Mouse (Mus musculus) layer of hippocampus, postnatal 10 days (tissue): ENCODE data around the gene Abcg2. TPM values are rescaled to one million over a fixed set of nuclear protein-coding genes. Genes with fewer than 3 reads are reported as not detected.
"Not testable (repeated sequence)": the region's sequence is repeated elsewhere in the genome, so short reads cannot be mapped to it uniquely, and the experiment has no call there.

Source experiments
- DNase-seq, 2 experiments: peaks; one replicate each; pipeline ENCODE4 v3.0.0; 2021; ENCODE audit warnings: low spot score in 2 of 2
- long read RNA-seq: library from polyadenylated mRNA; stranded (forward); transcript quantifications from one replicate; pipeline ENCODE4 v2.0.0, GENCODE M21; 2023
- total RNA-seq, 2 experiments: library from RNA; stranded (reverse); gene quantifications; 2 replicates each; pipeline ENCODE4 v1.2.3; 2021

The Abcg2 gene
- total RNA-seq = 10 to 100 TPM; 24.0 to 24.9 TPM
- long read RNA-seq, full-length matches to known transcripts = 14 of 20 reads
- long read RNA-seq, partial matches to known transcripts = 4 of 20 reads
- long read RNA-seq, other reads (novel, unspliced or antisense) = 2 of 20 reads

DNA sequence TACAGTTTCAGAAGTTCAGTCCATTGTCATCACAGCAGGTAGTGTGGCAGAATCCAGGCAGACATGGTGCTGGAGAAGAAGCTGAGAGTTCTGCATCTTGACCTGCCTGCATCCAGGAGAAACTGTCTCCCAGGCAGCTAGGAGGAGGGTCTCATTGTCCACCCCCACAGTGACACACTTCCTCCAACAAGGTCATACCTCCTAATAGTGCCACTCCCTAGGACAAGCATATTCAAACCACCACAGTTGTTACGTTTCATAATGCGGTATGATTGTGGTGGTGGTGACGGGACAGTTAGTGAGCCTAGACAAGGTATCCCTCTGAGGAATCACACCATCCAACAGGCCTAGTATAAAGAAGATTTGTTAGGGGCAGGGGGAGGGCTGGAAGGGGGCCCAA, at the start of gene Abcg2:
Gene Abcg2, plus strand, starts transcription at position 301 of the 400 bp plus-strand sequence.
- DNase-seq = not testable (repeated sequence)

DNA sequence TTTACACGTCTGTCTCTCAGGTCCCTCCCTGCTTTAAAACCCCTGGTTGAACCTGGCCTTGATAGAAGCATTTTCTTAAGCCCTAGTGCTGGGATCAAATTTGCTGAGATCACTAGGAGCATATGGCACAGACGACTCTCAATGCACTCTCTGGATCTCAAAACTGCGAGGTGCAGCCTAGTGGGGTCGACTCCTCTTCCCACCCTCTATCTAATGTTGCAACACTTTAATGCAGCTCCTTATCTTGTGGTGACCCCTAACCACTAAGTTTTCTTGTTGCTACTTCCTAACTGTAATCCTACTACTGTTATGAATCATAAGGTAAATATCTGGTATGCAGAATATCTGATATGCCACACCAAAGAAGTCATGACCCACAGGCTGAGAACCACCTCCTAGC, 44.1 kb upstream of the Abcg2 start:
- not testable (repeated sequence) for DNase-seq

DNA sequence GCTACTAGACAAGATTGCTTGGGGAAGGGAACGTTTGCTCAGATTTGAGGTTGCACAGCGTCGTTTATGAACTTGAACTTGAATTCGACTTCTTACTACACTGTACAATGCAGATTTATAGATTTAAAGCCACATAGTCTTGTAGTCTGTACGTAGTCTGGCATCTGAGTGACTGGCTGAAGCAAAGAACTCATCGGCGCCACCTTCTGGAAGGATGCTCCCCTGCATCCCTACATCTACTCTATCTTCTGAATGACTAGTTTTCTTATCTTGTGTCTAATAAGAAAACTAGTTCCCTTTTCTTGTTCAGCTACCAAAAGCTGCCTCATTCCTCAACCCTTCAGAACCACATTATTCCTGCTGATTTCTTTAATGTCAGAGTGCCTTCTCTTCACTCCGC, 41.5 kb upstream of the Abcg2 start:
- DNase-seq = peak; percentile 44 to 48

DNA sequence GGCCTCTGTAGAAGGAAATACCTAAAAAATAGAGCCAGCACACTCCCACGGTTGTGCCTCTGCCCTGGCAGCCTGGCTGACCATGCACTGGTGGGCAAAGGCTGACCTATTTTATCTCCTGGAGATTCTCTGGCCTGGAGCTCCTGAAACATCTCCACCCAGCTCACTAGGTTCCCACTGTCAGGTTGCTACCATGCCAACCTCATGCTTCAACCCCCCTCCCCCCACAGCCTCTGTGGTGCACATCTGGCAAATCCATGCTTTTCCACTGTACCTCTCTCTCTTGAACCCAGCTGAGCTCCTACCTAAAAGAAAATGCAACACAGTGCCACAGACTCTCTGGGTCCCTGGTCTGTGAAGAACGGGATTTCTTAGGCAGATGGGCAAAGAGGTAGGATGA, 39.4 kb upstream of the Abcg2 start:
- peak in 1 of 2 experiments; percentile 25 for DNase-seq

DNA sequence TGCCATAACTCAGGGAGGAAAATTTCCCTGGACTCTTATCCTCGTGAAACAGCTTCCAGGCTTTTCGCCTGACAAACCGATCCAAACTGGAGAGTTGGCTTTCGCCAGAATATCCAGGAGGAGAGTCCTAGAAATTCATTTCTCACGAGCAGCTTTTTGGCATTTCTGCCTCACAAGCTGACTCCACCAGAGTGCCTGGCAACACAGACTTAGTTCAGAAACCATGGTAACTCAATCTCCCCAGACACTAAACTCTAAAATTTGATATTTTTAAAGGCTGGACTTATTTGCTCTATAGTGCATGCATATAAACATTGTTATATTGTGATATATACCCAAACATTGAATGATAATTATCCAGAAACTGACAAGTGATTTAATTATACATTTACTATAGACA, 38.3 kb upstream of the Abcg2 start:
- not testable (repeated sequence) for DNase-seq

- DNase-seq = peak; percentile 75 to 83
Observed at GRCm38 (mm10) chr6:58546816-58547215, 37.5 kb upstream of the Abcg2 start.

GRCm38 (mm10) chr6:58553812-58554211, 30.5 kb upstream of the Abcg2 start:
- DNase-seq = not testable (repeated sequence)

GRCm38 (mm10) chr6:58593987-58594844, 9.9 kb downstream of the Abcg2 start:
- not testable (repeated sequence) for DNase-seq

- not testable (repeated sequence) for DNase-seq
Observed at GRCm38 (mm10) chr6:58595639-58596293, 11.4 kb downstream of the Abcg2 start.

- peak; percentile 8 to 25 for DNase-seq
Observed at GRCm38 (mm10) chr6:58596294-58596653, 12.0 kb downstream of the Abcg2 start.

GRCm38 (mm10) chr6:58602119-58602518, 17.8 kb downstream of the Abcg2 start:
- DNase-seq = not testable (repeated sequence)

DNA sequence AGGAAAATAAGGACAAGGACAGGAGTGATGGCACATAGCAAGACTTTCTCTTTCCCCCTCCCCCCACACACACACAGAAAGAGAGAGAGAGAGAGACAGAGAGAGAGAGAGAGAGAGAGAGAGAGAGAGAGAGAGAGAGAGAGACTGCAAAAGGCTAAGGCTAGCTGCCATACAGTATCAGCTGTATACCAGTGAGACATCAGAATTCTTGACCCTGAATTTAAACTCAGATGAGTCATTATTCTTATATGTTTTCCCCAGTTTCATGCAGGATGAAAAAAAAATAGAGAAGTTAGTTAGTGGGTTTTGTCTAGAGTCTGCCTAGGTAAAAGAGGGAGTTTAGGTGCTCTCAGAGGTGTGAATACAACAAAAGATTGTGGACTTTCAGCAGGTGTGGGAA, 18.7 kb downstream of the Abcg2 start:
- DNase-seq = not testable (repeated sequence)

DNA sequence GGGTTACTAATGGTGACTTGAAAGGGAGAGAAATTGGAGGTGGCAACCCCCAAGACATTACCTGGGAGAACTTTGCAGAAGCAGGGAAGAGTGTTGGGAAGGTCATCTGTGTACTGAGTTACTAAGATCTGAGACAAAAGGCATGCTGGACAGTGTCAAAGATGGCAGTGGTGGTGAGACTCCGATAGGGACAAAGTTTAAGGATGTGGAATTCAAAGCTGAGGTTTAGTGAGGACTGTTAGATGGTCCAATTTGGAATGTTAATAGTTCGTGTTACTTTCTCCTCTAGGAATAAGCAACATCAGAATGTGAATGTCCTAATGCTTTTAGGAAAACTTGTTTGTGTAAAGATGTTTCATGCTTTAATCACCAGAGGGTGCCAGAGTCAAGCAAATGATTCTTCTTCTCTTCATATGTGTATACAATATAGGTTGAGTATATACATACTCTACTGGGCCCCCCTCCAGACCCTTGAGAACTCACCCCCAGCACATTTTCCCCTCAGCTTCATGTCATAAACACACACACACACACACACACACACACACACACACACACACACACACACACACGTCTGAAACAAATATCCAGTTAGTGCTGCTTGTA, 19.3 kb downstream of the Abcg2 start:
- DNase-seq = peak in 1 of 2 experiments; percentile 20

DNA sequence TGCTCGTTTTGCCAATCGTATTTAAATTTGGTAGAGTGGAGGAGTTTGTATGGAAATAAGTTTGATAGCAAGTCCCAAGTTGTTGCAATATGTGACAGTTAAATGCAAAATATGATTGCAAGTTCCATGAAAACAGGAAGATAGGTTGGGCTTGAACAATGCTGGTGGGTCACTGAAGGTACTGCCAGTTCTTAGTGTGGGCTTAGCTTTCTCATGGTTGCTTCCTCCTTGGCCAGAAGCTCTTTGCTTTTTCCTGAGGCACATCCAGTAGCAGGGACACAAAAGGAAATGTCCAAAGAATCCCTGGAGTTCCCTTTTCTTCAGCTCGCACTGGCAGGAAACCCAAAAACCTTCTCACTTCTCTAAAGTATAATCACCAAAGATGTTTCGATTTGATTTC, 22.3 kb downstream of the Abcg2 start:
- no peak for DNase-seq

- DNase-seq = no peak
Observed at GRCm38 (mm10) chr6:58608422-58608821, 24.1 kb downstream of the Abcg2 start.

- DNase-seq = no peak
Observed at GRCm38 (mm10) chr6:58609919-58610759, 25.8 kb downstream of the Abcg2 start.

DNA sequence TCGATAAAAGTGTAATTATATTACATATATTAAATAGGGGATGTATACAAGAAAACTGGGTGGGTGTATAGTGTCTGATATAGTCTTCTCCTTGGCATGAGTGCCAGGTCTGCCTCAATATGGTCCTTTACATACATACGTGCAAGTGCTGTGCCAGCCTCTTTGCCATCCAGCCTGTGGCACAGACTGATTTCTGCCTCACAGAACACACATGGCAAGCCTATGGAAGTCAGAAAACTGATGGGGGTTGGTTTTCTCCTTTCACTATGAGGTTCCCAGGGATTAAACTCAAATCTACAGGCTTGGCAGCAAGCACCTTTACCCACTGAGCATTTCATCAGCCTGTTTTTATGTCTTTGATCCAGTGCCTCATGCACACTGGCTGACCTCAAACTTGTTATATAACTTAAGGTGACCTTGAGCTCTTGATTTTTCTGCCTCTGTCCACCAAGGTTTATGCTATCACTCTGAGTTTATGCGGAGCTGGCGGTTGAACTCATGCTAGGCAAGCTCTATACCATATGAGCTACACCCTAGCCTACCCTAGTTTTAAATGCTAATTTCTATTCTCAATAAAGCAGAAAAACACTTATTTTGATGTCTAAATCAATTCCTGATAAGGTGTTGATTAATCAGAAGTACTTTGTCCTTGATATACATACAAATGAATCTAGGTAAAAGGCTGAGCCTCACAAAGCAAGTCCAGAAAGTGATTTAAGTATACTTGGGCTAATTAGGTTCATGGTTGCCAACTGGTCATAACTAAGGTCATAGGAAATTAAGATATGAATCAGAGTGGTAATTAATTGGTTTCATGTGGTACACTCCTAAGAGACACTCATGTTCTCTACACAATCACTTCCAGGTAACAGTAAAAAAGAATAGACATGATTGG, 26.7 kb downstream of the Abcg2 start:
- no peak for DNase-seq

DNA sequence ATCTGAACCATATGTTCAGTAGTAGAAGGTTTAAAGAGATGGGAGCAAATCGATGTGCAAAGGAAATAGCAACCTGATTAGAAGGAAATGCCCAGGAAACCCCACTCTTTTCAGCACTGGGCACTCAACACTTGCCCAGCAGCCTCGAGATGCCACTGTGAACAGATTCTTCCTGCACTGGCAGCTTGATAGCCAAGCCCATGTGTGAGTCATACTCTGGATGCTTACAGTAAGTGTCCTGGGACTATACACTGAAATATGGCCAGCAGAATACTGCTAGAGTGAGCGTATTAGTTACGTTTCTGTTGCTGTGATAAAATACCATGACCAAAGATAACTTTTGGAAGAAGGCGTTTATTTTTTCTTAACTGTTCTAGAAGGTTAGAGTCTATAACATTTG, 39.8 kb downstream of the Abcg2 start:
- DNase-seq = no peak

DNA sequence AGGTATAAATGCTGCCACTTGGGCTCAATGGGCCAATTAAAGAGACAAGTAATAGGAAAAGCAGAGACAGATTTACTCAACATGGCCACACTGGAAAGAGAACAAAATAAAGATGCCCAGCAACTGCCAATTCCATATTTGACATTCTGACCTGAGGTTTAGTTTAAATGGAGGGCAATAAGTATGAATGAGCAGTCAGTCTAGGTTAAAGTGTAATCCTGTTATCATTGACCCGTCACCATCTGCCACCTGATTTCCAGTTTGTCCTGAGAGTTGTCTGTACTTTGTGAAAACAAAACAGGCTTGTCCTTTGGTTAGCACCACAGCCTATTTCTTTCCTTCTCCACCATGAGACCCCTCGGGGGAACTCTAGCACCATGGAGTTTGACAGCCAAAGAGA, 44.9 kb downstream of the Abcg2 start:
- DNase-seq = no peak

DNA sequence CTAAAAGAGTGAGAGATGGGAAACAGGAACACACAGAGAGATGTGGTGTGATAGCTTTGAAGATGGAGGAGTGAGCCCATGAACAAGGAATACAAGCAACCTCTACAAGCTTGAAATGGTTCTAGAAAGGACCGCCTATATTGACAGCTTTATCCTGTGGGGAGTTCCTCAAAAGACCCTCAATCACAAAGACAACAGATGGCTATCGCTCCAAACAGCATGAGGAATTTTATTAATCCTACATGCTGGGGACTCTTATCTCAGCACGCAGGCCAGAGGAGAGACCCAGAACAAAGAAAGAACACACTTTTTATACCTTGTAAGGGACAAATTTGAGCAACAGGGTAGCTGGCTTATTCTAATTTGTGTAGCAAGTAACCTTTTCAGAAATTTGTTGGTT, 48.1 kb downstream of the Abcg2 start:
- no peak for DNase-seq
